Mouse (Mus musculus) heart, postnatal 14 days (tissue): Measurements from ENCODE around the gene Lgals9. TPM values are rescaled to one million over a fixed set of nuclear protein-coding genes. Genes with fewer than 3 reads are reported as not detected.
A peak's percentile ranks its signal among the peaks of the same experiment; 100 is the strongest.

Experiments
- DNase-seq, 2 experiments: peaks; one replicate each; pipeline ENCODE4 v3.0.0; 2021 to 2022
- intact Hi-C: fragments of 180-260 bp; cut with DNase I; formaldehyde crosslinking; loops from one replicate; pipeline ENCODE4 v1.15.1; 2025
- total RNA-seq, 2 experiments: library from RNA; stranded (reverse); gene quantifications; 2 replicates each; pipeline ENCODE4 v1.2.3; 2021

Lgals9 gene
- total RNA-seq, 2 experiments from 2014 or later, result 35.5 to 36.1 TPM

GRCm38 (mm10) chr11:78934727-78935126, 50.0 kb downstream of the Lgals9 start:
- intact Hi-C loops, result no loop called here
- DNase-seq, result no peak

- intact Hi-C loops, result no loop called here
- DNase-seq, result no peak
These were observed 50.4 kb downstream of the Lgals9 start for GRCm38 (mm10) chr11:78934307-78934706.

GRCm38 (mm10) chr11:78929345-78929744, 55.4 kb downstream of the Lgals9 start:
- intact Hi-C loops, result no loop called here
- DNase-seq, result peak; percentile 78 to 85

- DNase-seq, result peak; percentile 58 to 59
- intact Hi-C loops, result no loop called here
These were observed 59.8 kb downstream of the Lgals9 start for GRCm38 (mm10) chr11:78924916-78925315.

- intact Hi-C loops, result no loop called here
- DNase-seq, result no peak
These were observed 60.6 kb downstream of the Lgals9 start for GRCm38 (mm10) chr11:78924111-78924510.

GRCm38 (mm10) chr11:78922678-78923407, 61.9 kb downstream of the Lgals9 start:
- intact Hi-C loops, result loop anchor here (1.0 to 2.0 kb wide), 2 partner anchors 34 to 67 kb away; no protein-coding TSS in a partner anchor
- DNase-seq, result peak; percentile 40 to 61

GRCm38 (mm10) chr11:78920411-78920939, 64.3 kb downstream of the Lgals9 start, which contains the start of gene Nos2:
Nos2 (plus strand) TSS chr11:78920787.
- intact Hi-C loops, result no loop called here
- DNase-seq, result no peak

GRCm38 (mm10) chr11:78919745-78920144, 65.0 kb downstream of the Lgals9 start:
- intact Hi-C loops, result no loop called here
- no peak for DNase-seq

- intact Hi-C loops, result no loop called here
These were observed 68.3 kb downstream of the Lgals9 start for GRCm38 (mm10) chr11:78916410-78916809.

GRCm38 (mm10) chr11:78915473-78915872, 69.3 kb downstream of the Lgals9 start:
- intact Hi-C loops, result no loop called here
- DNase-seq, result no peak

More at GRCm38 (mm10) chr11:78916410-78916809, 68.3 kb downstream of the Lgals9 start:
- DNase-seq, result no peak

Other genes starting within 250 kb of the Lgals9 start
- 10 to 100 TPM; 12.9 to 14.2 TPM for gene Ccnq, start 233.2 kb downstream of the Lgals9 start, total RNA-seq
- 10 to 100 TPM; 31.1 to 36.3 TPM for gene Lyrm9, start 158.4 kb downstream of the Lgals9 start, total RNA-seq
- gene Nos2, start 64.2 kb downstream of the Lgals9 start, total RNA-seq, result 1 to 10 TPM; 6.6 TPM
- 10 to 100 TPM; 10.2 to 10.7 TPM for gene Ksr1, start 161.5 kb upstream of the Lgals9 start, total RNA-seq